Mouse (Mus musculus) testis, adult 2 months (tissue): ENCODE measurements around the gene Kif1a.

Source experiments
- CTCF ChIP-seq: fragments of 200-500 bp; IDR thresholded peaks from 2 replicates; pipeline ENCODE4 v1.5.1; 2012; ENCODE audit warnings: low read depth, mild to moderate bottlenecking, inconsistent platforms, low read length, moderate library complexity; ENCODE audit not compliant: control insufficient read depth, insufficient read depth, insufficient replicate concordance
- POLR2A ChIP-seq: fragments of 200-500 bp; IDR thresholded peaks from 2 replicates; pipeline ENCODE4 v1.6.1; 2012; ENCODE audit warnings: low read depth, mild to moderate bottlenecking, inconsistent platforms, low read length, moderate library complexity; ENCODE audit not compliant: control insufficient read depth

- TF ChIP-seq CTCF (no peak), POLR2A (no peak)
Observed at GRCm38 (mm10) chr1:93098956-93099355, 2.8 kb downstream of the Kif1a start.
